Mouse (Mus musculus): Measurements from ENCODE around the gene Hacd2. TPM values are rescaled to one million over a fixed set of nuclear protein-coding genes. Genes with fewer than 3 reads are reported as not detected.

Hacd2 gene
- polyA plus RNA-seq, 1 experiment = 94.1 TPM

DNA sequence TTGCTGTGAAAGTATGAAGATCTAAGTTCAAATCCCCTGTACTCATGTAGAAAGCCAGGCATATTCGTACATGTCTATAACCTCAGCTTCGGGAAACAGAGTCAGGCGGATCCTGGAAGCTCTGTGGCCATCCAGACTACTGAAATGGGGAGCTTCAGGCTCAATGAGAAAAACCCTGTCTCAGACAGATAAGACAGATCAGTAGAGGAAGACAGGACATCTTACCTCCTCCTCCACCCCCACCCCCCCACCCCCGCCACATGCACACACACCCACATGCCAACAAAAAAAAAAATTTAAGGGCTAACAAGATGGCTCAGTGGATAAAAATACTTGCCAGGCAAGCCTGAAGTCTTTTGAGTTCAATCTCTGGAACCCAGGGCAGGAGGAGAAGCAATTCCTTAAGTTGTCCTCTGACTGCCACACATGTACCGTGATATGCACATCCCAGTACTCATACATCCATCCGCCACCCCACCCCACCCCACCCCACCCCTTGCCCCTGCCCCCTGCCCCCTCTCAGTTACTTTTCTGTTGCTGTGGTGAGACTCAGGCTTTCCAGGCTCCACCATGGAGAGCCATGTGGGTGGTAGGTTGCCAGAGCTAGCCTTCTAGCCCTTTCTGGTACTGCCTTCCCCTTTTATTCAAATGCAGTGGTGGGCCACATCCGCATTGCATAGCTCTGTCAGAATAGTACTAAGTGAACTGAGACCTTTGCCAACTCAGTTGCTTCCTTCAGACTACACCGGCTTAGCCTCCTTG is 32.4 kb downstream of the Hacd2 start:
- Histone ChIP-seq H3K4me1 (ENCODE audit: control insufficient read depth, insufficient read depth, low read length) (no peaks in the 10 kb centered on the region), H3K4me3 (ENCODE audit: control insufficient read depth, low read depth, low read length) (no peak overlapping the region), H3K27me3 (ENCODE audit: control insufficient read depth, insufficient read depth, low read length) (no peaks in the 10 kb centered on the region), H3K27ac (ENCODE audit: control insufficient read depth, insufficient read depth, low read depth, low read length) (no peak overlapping the region), H3K36me3 (ENCODE audit: control insufficient read depth, insufficient read depth, low read length) (no peaks in the 10 kb centered on the region)
- TF ChIP-seq POLR2A (IDR thresholded peaks at IDR 0.05; ENCODE audit: control insufficient read depth, low read depth, low read length) (no peak), CTCF (IDR thresholded peaks at IDR 0.05; ENCODE audit: control insufficient read depth, insufficient read depth, insufficient replicate concordance, low read depth, low read length) (no peak)

- no peaks in the 10 kb centered on the region for H3K27me3 ChIP-seq (ENCODE audit: control insufficient read depth, insufficient read depth, low read length)
- H3K4me1 ChIP-seq (ENCODE audit: control insufficient read depth, insufficient read depth, low read length) = no peaks in the 10 kb centered on the region
- H3K27ac ChIP-seq (ENCODE audit: control insufficient read depth, insufficient read depth, low read depth, low read length) = no peak overlapping the region
- H3K4me3 ChIP-seq (ENCODE audit: control insufficient read depth, low read depth, low read length) = no peak overlapping the region
- no peaks in the 10 kb centered on the region for H3K36me3 ChIP-seq (ENCODE audit: control insufficient read depth, insufficient read depth, low read length)
- TF ChIP-seq CTCF (IDR thresholded peaks at IDR 0.05; ENCODE audit: control insufficient read depth, insufficient read depth, insufficient replicate concordance, low read depth, low read length) (no peak), POLR2A (IDR thresholded peaks at IDR 0.05; ENCODE audit: control insufficient read depth, low read depth, low read length) (no peak)
Observed at GRCm38 (mm10) chr16:35055194-35055506, 32.9 kb downstream of the Hacd2 start.

DNA sequence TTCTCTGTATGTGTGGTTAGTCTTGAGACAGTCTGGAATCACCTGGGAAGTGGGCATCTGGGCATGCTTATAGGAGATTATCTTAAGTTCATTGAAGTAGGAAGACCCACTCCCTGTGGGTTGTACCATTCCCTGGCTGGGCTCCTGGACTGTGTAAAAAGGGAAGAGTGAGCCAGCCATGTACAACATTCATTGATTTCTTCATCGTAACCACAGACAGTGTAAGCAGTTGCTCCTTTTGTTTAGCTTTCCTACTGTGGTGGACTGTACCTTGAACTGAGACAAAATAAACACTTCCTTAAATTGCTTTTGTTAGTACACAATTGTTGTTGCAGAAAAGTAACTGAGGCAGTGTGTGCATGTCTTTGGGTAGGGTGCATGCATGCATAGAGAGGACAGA is 33.6 kb downstream of the Hacd2 start:
- H3K4me1 ChIP-seq (ENCODE audit: control insufficient read depth, insufficient read depth, low read length) = no peaks in the 10 kb centered on the region
- H3K27me3 ChIP-seq (ENCODE audit: control insufficient read depth, insufficient read depth, low read length) = no peaks in the 10 kb centered on the region
- H3K36me3 ChIP-seq (ENCODE audit: control insufficient read depth, insufficient read depth, low read length) = no peaks in the 10 kb centered on the region
- no peak overlapping the region for H3K27ac ChIP-seq (ENCODE audit: control insufficient read depth, insufficient read depth, low read depth, low read length)
- TF ChIP-seq POLR2A (IDR thresholded peaks at IDR 0.05; ENCODE audit: control insufficient read depth, low read depth, low read length) = no peak
- TF ChIP-seq CTCF (IDR thresholded peaks at IDR 0.05; ENCODE audit: control insufficient read depth, insufficient read depth, insufficient replicate concordance, low read depth, low read length) = no peak
- no peak overlapping the region for H3K4me3 ChIP-seq (ENCODE audit: control insufficient read depth, low read depth, low read length)

DNA sequence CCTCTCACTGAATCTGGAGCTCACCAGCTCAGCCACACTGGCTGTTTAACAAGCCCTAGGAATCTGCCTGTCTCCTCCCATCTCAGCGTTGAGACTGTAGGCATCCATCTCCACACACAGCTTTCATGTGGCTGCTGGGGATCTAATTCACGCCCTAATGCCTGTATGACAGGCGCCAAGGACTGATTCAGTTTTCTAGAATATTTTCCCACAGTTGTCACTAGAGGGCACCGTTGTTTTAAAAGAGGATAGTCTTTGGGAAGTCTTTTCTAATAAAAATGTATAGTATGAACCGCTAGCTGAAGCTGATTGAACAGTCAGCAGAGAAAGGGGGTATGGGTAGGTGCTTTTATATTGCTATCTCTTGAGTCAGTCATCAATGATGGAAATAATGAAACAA is 34.1 kb downstream of the Hacd2 start:
- no peak for TF ChIP-seq CTCF (IDR thresholded peaks at IDR 0.05; ENCODE audit: control insufficient read depth, insufficient read depth, insufficient replicate concordance, low read depth, low read length)
- no peak for TF ChIP-seq POLR2A (IDR thresholded peaks at IDR 0.05; ENCODE audit: control insufficient read depth, low read depth, low read length)
- Histone ChIP-seq H3K36me3 (ENCODE audit: control insufficient read depth, insufficient read depth, low read length) (no peaks in the 10 kb centered on the region), H3K27ac (ENCODE audit: control insufficient read depth, insufficient read depth, low read depth, low read length) (no peak overlapping the region), H3K4me3 (ENCODE audit: control insufficient read depth, low read depth, low read length) (no peak overlapping the region), H3K4me1 (ENCODE audit: control insufficient read depth, insufficient read depth, low read length) (no peaks in the 10 kb centered on the region), H3K27me3 (ENCODE audit: control insufficient read depth, insufficient read depth, low read length) (no peaks in the 10 kb centered on the region)

DNA sequence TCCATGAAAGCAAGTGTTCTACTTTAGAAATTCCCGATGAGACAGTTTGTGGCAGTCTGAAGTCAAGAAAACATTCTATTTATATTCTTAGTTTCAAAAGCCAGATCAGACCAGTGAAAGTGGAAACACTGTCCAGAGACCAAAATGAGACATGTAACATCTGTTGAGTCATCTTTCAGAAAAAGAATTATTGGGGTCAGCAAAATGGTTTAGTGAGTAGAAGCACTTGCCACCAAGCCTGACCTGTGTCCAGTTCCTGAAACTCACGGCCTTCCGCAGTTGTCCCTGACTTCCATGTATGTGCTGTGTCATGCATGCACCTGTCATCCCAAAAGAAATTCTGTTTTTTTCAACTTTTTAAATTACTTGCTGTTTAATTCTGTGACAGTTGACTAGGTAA is 34.6 kb downstream of the Hacd2 start:
- no peaks in the 10 kb centered on the region for H3K36me3 ChIP-seq (ENCODE audit: control insufficient read depth, insufficient read depth, low read length)
- TF ChIP-seq CTCF (IDR thresholded peaks at IDR 0.05; ENCODE audit: control insufficient read depth, insufficient read depth, insufficient replicate concordance, low read depth, low read length) = no peak
- no peak for TF ChIP-seq POLR2A (IDR thresholded peaks at IDR 0.05; ENCODE audit: control insufficient read depth, low read depth, low read length)
- no peak overlapping the region for H3K27ac ChIP-seq (ENCODE audit: control insufficient read depth, insufficient read depth, low read depth, low read length)
- H3K4me1 ChIP-seq (ENCODE audit: control insufficient read depth, insufficient read depth, low read length) = no peaks in the 10 kb centered on the region
- no peaks in the 10 kb centered on the region for H3K27me3 ChIP-seq (ENCODE audit: control insufficient read depth, insufficient read depth, low read length)
- no peak overlapping the region for H3K4me3 ChIP-seq (ENCODE audit: control insufficient read depth, low read depth, low read length)

- TF ChIP-seq CTCF (IDR thresholded peaks at IDR 0.05; ENCODE audit: control insufficient read depth, insufficient read depth, insufficient replicate concordance, low read depth, low read length) = no peak
- no peak for TF ChIP-seq POLR2A (IDR thresholded peaks at IDR 0.05; ENCODE audit: control insufficient read depth, low read depth, low read length)
- Histone ChIP-seq H3K36me3 (ENCODE audit: control insufficient read depth, insufficient read depth, low read length) (peaks cover 2% of the 10 kb centered on the region), H3K27ac (ENCODE audit: control insufficient read depth, insufficient read depth, low read depth, low read length) (no peak overlapping the region), H3K4me3 (ENCODE audit: control insufficient read depth, low read depth, low read length) (no peak overlapping the region), H3K27me3 (ENCODE audit: control insufficient read depth, insufficient read depth, low read length) (no peaks in the 10 kb centered on the region), H3K4me1 (ENCODE audit: control insufficient read depth, insufficient read depth, low read length) (no peaks in the 10 kb centered on the region)
Observed at GRCm38 (mm10) chr16:35061017-35061416, 38.8 kb downstream of the Hacd2 start.

DNA sequence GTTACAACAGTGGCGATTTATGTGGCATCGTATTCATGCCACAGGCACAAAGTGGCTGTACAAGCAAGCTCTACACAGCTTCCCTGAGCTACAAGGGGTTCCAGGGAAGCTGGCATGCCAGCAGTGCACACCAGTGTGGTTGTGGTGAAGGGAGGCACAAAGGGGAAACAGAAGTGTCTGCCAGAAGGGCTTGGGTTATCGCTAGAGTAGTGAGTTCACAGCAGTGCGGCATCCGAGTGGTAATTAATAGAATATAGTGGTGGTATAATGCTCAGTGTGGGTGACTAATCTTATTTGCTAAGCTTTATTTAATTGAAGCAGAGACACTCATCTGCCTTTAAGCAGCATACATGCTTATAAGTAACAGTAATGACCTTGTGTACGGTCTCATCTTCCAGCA is 43.5 kb downstream of the Hacd2 start:
- no peak overlapping the region for H3K27ac ChIP-seq (ENCODE audit: control insufficient read depth, insufficient read depth, low read depth, low read length)
- no peaks in the 10 kb centered on the region for H3K4me1 ChIP-seq (ENCODE audit: control insufficient read depth, insufficient read depth, low read length)
- H3K4me3 ChIP-seq (ENCODE audit: control insufficient read depth, low read depth, low read length) = no peak overlapping the region
- H3K27me3 ChIP-seq (ENCODE audit: control insufficient read depth, insufficient read depth, low read length) = no peaks in the 10 kb centered on the region
- TF ChIP-seq CTCF (IDR thresholded peaks at IDR 0.05; ENCODE audit: control insufficient read depth, insufficient read depth, insufficient replicate concordance, low read depth, low read length) (no peak), POLR2A (IDR thresholded peaks at IDR 0.05; ENCODE audit: control insufficient read depth, low read depth, low read length) (no peak)
- H3K36me3 ChIP-seq (ENCODE audit: control insufficient read depth, insufficient read depth, low read length) = peaks cover 2% of the 10 kb centered on the region

All from testis, adult 2 months (tissue).